Mouse (Mus musculus) heart, adult 8-10 months (tissue): ENCODE measurements at regions not wholly inside any gene's neighbourhood (a gene's known extent, or its start where the extent isn't known, plus 50 kb on each side); places are given as distances from the start of the nearest gene placed in this dataset.
"Not testable (repeated sequence)": the region's sequence is repeated elsewhere in the genome, so short reads cannot be mapped to it uniquely, and the experiment has no call there.

Experiments used
- DNase-seq: peaks from one replicate; pipeline ENCODE4 v3.0.0; 2022; ENCODE audit warnings: low spot score

DNA sequence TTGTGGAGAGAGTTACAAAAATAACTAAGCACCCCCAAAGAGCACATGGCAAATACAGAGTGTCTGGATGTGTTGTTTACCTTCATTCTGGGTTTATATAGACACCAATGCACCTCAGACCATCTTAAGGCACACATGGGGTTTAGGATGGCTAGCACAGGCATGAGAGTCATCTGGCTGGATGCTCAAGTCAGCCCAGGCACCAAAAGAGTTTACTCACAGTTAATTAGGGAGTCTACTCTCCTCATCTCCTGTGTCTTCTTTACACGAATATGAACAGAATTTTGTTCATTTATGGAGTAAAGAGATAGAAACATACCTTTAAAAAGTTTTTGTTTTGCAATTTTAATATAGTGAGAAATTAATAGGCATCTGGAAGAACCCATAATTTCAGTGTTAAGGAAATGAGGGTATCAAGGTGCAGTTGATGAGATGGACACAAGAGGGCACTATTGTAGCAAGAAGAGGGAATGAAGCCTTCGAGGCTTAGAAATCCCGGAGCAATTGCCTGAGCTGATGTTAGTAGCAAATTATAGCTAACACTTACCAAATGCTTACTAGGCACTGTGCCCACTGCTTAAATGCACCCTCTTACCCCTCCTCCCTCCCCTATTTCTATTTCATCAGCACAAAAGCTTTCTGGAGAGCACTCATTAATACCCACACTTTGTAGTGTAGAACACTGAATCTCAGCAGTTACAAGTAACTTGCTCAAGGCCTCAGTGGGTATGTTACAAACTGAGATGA lies 174.6 kb downstream of the Eepd1 start:
- DNase-seq: peak; percentile 43

DNA sequence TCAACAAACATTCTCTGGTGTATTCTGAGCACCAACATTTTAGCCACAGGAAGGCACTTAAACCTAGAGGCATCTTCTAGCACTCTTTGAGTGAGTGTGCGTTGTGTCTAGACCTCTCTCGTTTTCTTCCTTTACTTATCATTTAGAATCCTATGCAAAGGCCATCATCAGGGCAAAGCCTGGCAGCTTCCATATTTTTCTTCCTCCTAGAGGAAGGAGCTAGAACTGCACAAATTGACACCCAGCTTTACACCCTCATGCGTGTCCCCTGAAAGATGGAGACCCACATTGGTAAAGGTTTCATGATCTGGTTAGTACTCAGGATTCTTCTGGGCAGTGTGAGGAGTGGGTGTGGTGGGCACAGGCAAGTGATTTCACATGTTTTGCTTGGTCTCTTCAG lies 175.2 kb downstream of the Eepd1 start:
- no peak for DNase-seq

DNA sequence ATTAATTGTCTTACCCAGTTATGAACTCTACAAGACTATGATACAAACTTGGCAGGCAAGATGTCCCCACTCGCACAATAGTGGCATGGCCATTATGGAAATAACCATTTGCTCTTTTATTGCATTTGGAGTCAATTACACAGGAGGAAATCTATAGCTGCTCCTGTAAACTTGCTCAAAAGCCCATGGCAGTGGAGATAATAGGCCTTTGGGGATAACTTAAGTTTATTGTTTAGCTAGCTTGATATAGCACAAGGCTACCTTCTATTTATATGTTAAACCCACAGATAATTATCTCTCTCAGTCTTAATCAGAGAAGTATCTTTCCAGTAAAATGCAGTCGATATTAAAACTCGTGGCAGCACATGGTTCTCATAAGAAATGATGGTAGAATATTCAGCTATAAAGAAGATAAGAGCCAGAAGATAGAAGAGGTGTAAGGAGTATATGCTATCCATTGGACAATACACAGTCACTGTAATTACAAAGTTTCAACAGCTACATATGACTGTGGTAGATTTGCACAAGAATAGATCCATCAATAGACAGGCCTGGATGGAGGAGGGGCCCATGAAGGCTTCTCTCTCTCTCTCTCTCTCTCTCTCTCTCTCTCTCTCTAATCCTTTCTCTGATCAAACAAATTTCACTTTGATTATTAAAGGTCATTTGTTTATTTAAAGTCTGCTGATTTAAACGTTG lies 202.4 kb downstream of the Eepd1 start:
- no peak for DNase-seq

DNA sequence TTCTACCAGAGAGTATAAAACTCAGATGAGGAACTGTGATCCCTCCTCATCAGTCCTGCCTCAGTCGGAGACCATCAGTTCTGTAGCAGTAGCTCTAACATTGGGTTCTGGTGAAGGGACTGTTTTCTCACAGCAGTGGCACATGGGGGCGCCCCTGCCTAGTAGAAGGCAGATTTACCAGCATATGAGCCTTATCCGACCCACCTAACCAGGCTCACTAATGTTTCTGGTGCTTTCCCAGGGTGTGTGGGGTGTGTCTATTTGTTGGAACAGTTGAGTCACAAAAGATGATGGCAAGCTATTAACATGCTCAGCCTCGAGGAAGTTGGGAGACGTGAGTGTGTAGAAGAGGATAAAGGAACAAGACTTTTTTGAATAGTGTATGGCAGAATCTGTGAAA lies 212.3 kb downstream of the Eepd1 start:
- DNase-seq: no peak

DNA sequence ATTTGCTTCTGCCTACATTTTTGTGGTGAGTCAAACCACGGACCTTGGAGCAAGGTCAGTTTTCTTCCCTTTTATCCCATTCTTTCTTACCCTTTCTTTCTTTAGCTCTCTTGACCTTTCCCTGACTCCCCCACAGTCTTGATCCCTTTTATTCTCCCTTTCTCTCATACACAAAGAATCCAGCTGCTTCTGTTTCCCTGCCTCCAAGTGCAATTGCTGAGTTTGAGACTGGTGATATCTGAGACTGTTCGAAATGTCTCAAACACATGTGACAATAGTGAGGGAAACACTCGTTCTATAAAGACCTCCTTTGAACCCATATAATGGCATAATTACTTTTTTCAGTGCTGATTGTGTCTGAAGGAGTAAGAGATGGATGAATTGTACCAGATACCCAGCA lies 213.7 kb downstream of the Eepd1 start:
- DNase-seq: no peak

DNA sequence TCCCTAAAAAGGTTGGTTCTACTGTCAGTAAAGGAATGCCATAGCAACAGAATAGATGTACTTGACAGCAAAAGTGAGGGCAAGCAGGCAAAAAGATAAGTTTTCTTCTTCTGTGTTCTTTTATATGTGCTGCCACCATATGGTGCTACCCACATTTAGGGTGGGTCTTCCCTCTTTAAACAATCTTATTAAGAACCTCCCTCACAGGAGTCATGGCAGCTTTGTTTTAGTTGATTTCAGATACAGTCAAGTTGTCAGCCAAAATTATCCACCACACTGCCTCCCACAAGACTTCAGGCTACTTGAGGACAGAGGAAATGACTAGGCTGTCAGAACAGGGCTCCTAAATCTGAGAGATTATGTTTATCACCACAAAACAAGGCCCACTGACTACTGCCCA lies 232.3 kb downstream of the Eepd1 start:
- DNase-seq: no peak

DNA sequence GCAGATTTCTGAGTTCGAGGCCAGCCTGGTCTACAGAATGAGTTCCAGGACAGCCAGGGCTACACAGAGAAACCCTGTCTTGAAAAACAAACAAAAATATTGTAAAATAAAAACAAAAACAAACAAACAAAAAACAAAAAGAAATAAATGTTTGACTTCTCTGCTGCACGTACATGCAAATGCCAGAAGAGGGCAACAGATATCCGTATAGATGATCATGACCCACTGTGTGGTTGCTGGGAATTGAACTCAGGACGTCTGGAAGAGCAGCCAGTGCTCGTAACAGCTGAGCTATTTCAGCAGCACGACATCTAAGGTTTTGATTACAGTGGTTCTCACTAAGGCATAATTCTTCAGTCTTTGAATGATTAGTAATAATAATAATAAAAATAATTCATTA lies 262.8 kb downstream of the Eepd1 start:
- DNase-seq: no peak

DNA sequence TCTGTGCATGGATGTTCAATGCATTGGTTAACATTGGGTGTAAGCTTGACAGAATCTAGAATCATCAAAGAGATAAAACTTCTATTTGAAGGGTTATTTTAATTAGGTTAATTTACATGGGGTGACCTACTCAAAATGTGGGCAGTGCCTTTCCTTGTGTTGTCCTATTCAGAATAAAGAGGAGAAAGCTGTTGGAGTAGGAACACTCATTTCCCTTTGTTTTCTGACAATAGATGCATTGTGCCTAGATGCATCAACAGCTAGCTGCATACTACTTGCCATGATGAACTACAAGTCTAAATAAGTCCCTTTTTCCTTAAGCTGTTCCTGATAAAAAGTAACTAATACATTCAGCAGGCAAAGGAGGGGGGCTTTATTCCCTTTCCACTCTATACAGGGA lies 269.8 kb downstream of the Eepd1 start:
- DNase-seq: no peak

DNA sequence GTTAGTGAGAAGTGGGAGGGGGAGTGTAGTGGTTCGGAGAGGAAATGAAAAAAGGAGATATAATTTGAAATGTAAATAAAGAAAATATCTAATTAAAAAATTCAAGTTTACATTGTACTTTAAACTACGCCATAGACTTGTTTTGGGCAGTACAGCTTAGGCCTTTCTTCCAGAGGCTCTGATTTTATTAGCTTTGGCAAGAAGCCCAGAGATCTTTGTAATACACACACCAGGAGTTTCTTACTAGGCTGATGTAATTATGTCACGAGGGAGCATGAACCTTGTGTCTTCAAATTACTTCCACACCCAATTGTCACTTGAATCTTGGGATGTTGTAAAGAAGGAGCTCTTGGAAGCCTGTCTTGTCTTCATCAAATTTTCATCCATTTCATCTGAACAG lies 292.6 kb downstream of the Eepd1 start:
- no peak for DNase-seq

DNA sequence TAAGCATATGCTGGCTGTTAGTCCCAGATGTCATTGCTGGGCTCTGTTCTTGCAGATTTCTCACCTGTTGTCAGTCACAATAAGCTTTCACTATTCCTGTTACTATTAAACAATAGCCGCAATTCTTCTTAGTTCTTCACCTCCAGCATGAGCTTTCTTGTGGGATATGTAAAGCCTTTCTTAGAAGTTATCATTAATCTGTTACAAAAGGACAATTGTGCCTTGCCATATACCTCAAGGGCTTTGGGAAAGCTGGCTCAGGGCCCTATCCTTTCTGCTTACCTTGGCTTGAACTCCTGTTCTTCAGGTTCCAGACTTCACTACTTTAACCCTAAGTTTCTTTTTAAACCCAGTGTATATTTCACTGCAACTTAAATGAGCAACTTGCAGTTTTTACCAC lies 301.3 kb downstream of the Eepd1 start:
- no peak for DNase-seq

DNA sequence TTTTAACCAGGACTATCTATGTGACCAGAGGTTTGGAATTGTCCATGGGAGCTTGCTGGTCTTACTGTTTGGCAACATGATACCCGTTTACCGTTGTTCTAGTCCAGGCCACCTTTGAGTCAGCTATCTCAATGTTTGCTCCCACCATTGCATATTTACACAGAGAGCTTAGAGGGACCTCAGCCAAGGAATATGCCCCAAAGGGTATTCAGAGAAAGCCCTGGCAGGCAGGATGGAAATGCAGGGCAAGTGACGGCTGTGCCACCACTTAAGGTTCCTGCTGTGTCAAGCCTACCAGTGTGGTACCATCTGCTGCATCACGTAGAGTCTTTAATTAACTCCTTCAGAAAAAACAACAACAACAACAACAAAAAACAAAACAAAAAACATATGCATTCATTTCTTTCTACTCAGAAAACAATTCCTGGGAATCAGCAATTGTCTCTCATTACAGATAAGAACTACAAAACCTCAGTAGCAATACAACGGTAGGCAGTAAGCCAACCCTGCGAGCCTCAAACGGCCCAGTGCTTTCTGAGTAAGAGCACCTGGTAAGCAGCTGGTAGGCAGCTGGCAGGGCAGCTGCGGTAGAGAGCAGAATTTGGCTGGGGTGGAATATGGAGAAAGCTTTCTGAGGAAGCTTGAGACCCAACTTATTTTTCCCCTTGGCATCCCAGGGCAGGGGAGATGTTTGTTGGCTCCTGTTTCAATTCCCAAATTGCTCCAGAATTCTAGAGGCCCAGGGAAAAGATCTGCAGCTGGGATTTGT lies 314.0 kb downstream of the Eepd1 start:
- DNase-seq: no peak

DNA sequence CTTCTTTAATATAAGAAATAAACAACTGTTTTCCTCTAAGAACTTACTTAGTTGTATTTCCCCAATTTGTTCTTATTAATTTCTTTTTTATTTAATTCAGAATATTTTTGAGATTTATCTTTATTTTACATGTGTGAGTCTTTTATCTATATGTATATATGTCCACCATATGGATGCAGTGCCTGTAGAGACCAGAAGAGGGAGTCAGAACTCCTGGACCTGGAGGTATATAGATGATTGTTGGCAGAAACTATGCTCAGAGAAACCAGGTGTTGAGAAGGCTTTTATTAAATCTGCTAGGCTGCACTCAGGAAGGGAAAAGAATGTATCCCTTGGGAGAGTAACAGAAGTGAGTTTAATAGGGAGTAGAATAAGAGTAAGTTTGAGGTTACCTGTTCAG lies 328.2 kb downstream of the Eepd1 start:
- DNase-seq: no peak

DNA sequence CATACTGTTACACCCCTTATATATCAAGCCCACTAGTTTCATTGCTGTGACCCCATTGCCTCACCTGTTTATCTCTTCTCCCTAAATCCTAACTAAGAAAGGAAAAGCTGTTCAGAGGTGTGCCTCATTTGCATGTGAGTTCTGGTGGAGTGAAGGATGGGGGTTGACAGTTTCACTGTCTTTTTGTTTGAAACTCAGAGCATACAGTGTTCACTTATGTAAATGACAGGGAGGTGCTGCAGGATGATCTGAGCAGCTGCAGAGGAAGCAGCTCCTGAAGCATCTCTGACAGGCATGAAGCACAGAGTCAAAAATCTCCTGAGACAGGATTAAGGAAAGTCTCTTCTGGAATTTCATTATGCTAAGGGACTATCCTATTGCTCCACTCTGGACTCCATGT lies 351.9 kb downstream of the Eepd1 start:
- no peak for DNase-seq

DNA sequence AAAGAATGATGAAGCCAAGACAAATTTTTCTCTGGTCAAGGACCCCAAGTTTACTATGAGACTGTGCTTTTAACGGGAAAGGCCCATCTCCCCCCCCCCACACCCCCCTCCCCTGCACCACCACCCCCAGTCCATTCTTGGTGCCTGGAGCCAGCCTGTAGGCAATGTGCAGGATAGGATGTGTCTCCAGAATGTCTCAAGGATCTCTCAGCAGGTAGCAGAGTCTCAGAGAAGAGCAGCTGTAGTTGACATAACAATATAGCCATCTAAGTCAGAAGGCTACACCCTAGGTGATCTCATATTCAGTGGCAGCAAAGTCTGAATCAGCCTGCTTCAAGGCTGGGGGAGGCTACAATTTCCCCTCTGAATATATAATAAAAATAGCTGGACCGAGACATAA lies 368.6 kb downstream of the Eepd1 start:
- not testable (repeated sequence) for DNase-seq

DNA sequence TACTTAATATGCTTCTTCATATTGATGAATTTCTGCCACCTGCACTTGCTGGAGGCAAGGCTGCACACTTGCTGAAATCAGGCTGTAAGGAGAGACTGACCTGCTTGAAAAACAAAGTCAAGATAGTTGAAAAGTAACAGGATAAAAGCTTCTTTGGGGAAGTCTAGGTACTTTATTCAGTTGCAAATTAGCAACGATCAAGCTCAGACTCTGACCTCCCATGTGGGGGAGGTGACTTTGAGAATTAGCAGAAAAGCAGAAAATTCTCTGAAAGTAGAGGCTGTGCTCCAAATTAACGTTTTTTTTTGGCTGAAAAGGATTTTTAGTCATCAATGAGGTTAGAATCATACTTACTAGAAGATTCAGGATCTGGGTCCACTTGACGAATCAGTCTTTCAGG lies 369.3 kb downstream of the Eepd1 start:
- not testable (repeated sequence) for DNase-seq

DNA sequence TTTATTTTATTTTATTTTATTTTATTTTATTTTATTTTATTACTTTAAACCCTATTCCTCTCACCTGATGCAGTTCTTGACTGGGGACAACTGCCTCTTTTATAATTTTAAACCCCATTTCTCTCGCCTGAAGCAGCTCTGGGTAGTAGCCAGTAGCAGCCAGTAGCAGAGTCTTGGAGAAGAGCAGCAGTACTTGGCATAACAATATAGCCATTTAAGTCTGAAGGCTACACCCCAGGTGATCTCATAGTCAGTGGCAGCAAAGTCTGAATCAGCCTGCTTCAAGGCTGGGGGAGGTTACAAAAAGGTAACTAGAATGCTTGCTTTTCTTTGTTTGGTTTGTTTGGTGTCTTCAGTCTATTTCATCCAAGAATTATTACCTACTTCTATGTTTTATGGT lies 373.2 kb downstream of the Eepd1 start:
- no peak for DNase-seq

DNA sequence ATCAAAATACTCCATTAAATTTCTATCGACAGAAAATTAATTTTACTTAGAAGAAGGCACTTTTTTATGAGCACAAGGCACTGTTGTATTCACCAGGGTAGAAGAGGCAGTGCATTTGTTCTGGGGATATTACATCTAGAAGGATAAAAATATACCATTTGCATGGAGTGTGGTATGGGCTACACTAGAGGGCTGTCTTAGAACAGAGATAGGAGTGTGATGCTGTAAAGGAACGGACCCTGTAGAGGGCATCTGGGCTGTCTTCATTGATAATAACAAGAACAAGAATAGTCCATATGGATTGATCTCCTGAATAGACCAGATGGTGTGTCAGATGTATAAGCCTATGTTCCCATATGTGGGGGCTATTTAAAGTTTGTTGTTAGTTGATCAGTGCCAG lies 388.9 kb downstream of the Eepd1 start:
- no peak for DNase-seq

DNA sequence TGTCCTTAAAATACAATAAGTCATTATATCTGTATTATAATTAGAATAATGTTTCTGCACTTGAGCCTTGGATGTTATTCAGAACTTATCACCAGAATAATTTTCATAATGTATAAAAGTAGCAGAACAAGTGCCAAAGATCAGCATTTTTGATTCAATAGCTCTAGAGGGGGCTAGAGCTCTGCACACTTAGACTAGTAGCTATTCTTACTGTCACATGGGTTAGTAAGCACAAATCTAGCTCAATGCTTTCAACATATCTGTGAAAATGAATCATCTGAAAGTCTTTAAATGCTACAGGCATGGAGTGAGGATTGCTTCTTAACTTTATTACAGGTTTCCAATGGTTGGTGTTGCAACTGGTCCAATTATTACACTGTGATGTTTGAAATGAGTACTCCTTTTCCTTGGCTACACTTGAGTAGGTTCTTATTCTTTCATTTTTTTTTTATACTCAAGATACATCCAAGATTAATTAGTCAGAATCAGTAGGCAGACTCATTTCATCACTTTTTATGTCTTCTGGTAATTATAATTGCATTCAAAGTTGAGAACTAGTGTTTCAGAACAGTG lies 415.1 kb downstream of the Eepd1 start:
- no peak for DNase-seq
